Mouse (Mus musculus): ENCODE results near the gene Coro1a. TPM values are rescaled to one million over a fixed set of nuclear protein-coding genes. Genes with fewer than 3 reads are reported as not detected.
"Not testable (repeated sequence)": the region's sequence is repeated elsewhere in the genome, so short reads cannot be mapped to it uniquely, and the experiment has no call there.

Gene Coro1a
- total RNA-seq, 2 experiments from 2014 or later, result 11.8 to 14.5 TPM

DNA sequence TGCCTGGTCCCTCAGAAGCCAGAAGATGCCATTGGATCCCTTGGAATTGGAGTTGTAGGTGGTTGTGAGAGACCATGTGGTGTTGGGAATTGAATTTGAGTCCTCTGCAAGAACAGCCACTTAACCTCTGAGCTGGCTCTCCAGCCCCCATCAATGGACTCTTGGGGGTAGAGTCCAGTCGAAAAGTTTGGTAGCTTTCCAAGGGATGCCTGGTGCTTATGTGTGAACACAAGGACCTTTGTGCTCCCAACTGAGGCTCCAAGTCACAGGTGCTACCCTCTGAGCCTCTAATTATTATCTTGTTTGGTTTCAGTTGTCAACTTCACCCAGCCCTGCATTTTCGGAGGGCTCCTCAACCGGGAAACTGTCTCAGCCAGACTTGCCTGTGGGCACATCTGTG lies 16.9 kb downstream of the Coro1a start:
- DNase-seq (ENCODE audit: low spot score in 2 of 2), result no peak

GRCm38 (mm10) chr7:126689021-126689420 lies 18.6 kb downstream of the Coro1a start:
- DNase-seq (ENCODE audit: low spot score in 2 of 2), result no peak

DNA sequence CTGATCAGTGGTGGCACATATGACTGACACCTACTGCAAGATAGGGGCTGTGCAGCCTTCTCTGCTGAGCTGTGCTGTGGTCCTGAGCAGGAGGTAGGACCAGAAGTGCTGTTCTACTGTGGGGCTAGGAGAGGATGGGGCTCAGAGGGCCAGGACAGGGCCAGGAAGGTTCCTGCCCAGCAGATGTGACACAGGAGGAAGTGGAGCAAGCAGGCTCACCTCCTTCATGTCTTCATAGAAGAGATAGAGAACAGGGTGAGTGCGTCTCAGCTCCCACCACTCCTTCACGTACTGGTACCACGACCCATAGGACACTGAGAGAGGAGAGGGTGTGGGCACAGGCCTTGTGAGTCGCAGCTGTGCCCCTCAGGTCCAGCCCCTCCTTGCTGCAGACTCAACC lies 19.4 kb downstream of the Coro1a start:
- not testable (repeated sequence) for DNase-seq (ENCODE audit: low spot score in 2 of 2)

DNA sequence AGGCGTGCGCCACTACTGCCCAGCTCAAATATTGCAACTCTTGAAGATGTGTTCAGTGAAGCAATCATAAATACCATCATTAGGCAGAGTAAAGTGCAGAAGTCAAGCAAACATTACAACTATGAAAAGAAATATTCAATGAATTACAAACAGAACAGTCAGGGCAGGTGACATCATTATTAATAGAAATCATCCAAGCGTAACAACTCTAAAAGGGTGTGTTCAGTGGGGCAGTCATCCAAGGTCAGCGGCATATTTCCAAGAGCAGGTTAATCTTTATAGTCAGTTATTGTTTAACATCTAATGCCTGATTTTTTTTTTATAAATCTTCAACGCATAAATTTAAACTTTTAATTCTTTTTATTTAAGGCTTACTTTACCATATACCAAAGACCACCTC lies 26.4 kb downstream of the Coro1a start:
- DNase-seq (ENCODE audit: low spot score in 2 of 2), result no peak

GRCm38 (mm10) chr7:126679683-126680082 lies 27.9 kb downstream of the Coro1a start:
- DNase-seq (ENCODE audit: low spot score in 2 of 2), result no peak

DNA sequence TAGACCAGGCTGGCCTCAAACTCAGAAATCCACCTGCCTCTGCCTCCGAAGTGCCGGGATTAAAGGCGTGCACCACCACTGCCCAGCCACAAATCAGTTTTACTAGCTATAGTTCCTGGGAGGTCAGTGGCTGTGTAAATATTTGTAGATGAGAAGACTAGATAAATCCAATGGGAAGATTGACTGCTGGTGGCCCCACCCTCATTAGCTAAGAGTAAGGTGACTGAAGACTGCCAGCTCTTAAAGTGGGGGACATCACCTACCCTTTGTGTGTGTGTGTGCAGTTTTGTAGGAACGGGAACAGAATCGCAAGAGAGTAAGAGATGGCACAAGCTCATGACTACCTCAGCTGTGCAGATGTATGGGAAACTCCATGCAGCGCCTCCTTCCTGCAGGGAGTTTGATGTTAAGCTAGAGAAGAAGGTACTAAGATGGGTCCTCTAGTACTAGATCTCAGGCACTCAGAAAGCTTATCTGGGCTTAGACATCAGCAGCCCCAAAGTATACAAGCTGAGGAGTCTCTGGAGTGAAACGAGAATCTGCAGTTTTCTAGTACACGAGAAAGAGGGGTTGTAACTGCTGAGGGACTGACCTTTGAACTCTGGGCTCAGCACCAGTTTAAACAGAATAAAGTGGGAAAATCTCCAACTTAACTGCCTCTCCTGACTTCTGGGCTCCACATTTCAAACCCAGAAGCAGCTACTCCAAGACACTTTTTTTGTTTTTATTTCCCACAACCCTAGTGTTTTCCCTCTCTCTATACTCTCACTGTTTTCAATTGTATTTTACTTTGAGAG lies 28.8 kb downstream of the Coro1a start:
- DNase-seq (ENCODE audit: low spot score in 2 of 2), result no peak

- no peak for DNase-seq (ENCODE audit: low spot score in 2 of 2)
Measured at GRCm38 (mm10) chr7:126676631-126677220, 30.9 kb downstream of the Coro1a start.

- DNase-seq (ENCODE audit: low spot score in 2 of 2), result no peak
Measured at GRCm38 (mm10) chr7:126676207-126676606, 31.4 kb downstream of the Coro1a start, which contains the start of gene Sult1a1. Sult1a1 (minus strand) TSS chr7:126676432.

DNA sequence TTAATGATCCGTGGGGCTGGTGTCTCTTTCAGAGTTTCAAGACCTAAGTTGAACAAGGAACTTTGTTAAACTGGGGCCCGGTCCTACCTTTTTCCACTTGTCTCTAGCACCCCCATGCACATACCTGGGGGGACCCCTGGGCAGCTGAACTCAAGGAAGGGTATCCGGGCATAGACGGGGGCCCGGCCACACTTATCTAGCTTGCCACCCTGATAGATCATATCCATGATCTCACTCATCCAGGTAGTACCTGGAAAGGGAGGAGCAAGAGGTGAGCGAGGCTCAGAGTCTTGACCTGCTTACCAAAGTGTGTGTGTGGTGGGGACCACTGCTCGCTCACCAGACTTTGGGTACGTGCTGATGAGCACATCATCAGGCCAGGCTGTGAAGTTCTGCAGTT lies 32.5 kb downstream of the Coro1a start:
- no peak for DNase-seq (ENCODE audit: low spot score in 2 of 2)

DNA sequence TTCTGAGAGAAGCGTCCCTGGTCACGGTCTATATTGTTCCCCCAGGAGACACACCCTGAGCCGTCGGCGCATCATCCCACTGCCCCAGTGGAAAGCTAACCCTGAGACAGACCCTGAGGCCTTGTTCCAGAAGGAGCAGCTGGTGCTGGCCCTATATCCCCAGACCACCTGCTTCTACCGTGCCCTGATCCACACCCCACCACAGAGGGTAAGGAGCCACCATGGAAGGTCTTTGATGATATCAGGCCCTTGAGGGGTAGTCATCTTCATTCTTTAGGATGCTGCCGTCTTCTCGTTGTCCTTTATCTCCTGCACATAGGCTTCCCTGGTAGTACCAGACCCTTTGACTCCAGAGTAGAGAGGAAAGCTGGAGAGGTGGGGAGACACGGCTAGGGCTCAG lies 35.5 kb downstream of the Coro1a start:
- no peak for DNase-seq (ENCODE audit: low spot score in 2 of 2)

GRCm38 (mm10) chr7:126670152-126670551 lies 37.4 kb downstream of the Coro1a start:
- no peak for DNase-seq (ENCODE audit: low spot score in 2 of 2)

DNA sequence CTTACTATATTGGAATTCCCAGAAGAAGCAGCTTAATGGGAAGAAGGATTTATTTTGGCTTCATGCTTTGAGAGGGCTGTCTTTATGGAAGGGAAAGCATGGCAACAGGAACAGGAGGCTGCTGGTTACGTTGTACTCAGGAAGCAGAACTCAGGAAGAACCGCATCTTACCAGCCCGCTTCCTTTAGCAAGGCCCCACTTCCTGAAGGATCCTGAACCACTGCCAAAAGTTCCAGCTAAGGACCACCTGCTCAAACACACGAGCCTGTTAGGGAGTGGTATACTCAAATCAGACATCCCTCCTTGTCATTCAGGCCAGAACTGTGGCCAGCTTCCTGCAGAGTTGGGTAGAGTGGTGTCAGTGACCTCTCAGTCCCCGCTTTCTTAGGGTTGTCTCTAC lies 39.1 kb downstream of the Coro1a start:
- DNase-seq (ENCODE audit: low spot score in 2 of 2), result no peak

DNA sequence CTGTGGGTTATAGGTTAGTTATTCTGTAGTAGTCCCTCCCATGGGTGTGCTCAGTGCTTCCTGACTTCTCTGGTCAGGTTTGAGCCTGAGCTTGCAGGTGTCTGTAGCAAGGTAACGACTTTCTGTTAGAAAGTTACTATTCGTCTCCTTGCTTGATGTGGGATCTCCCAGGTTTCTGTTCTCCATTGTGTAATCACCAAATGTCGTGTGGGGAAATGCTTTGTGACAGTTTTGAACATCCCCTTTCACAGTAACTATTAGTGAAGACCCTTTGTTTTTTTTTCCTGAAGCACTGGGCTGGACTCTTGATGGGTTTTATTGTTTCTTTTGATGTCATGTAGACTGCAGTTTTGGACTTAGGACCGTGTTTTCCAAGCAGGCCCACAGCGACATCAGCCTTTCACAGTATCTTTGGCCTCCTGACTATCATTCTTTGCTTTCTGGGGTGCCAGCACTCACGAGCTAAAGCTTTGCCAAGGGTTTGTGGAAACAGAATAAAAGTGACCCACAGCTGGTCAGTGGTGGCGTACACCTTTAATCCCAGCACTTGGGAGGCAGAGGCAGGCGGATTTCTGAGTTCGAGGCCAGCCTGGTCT lies 40.0 kb downstream of the Coro1a start:
- DNase-seq (ENCODE audit: low spot score in 2 of 2), result no peak

- DNase-seq (ENCODE audit: low spot score in 2 of 2), result no peak
Measured at GRCm38 (mm10) chr7:126665269-126665668, 42.3 kb downstream of the Coro1a start.

- no peak for DNase-seq (ENCODE audit: low spot score in 2 of 2)
Measured at GRCm38 (mm10) chr7:126663646-126664045, 43.9 kb downstream of the Coro1a start.

DNA sequence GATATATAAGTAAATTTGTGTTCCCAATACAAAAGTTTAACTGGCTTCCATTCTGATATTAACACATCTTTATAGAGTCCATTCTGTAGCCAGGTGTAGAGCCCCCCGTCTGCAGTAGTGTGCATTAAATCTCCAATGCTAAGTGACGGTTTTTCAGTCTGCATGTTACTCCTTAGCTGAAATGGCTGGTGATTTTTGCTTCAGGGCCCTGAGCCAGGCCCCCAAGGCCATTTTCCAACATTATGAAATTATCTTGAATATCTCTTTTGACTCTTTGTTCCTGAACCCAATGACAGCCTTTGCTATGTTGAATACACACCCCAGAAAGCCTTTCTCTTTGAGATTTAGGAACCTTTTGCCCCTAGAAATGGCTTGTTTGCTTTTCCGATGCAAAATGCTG lies 47.8 kb downstream of the Coro1a start:
- DNase-seq (ENCODE audit: low spot score in 2 of 2), result no peak

GRCm38 (mm10) chr7:126657522-126657921 lies 50.1 kb downstream of the Coro1a start:
- no peak for DNase-seq (ENCODE audit: low spot score in 2 of 2)

- DNase-seq (ENCODE audit: low spot score in 2 of 2), result no peak
Measured at GRCm38 (mm10) chr7:126655695-126656094, 51.9 kb downstream of the Coro1a start.

DNA sequence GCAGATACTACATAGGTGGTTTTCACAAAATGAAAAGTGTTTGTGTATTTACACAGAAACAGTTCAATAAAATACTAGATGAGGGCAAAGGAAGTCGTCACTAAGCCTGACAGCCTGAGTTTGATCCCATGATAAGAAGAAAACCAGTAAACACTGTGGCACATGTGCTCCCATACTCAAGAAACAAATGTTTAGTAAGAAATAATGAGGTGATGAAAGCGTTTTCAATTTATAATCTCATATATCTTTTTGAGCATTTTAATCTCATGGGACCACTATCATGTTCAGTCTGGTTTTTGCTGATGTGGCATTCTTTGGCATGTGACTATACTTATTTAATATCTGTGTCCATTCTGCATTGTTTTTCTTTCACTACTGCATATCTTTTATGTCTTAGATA lies 53.6 kb downstream of the Coro1a start:
- DNase-seq (ENCODE audit: low spot score in 2 of 2), result no peak

GRCm38 (mm10) chr7:126650852-126651251 lies 56.7 kb downstream of the Coro1a start:
- DNase-seq (ENCODE audit: low spot score in 2 of 2), result no peak

Measured in gastrocnemius, postnatal 4 days (tissue).